Mouse (Mus musculus) induced T-regulatory cell, adult 2 months (primary cell): ENCODE results near the gene Slc44a4.
"Not testable (repeated sequence)": the region's sequence is repeated elsewhere in the genome, so short reads cannot be mapped to it uniquely, and the experiment has no call there.

Experiments used
- DNase-seq: peaks from one replicate; pipeline ENCODE4 v3.0.0-alpha.2; 2012; ENCODE audit warnings: low read depth

Slc44a4 gene

DNA sequence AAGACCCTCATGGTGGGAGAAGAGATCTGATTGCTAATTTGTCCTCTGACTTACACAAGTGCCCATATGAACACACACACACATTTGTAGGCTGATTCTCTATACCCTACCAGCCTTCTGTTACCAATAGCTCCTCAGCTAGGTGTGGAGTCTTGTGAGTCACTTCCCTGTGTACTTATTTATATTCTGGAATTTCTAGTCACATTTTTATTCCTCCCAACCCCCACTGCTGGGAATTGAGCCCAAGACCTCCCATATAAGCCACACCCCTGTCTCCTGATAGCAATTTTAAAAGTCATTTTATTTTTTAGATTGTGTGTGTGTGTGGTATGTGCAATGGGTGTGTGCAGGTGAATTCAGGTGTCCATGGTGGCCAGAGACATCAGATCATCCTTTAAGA, 30.1 kb downstream of the Slc44a4 start:
- no peak for DNase-seq

DNA sequence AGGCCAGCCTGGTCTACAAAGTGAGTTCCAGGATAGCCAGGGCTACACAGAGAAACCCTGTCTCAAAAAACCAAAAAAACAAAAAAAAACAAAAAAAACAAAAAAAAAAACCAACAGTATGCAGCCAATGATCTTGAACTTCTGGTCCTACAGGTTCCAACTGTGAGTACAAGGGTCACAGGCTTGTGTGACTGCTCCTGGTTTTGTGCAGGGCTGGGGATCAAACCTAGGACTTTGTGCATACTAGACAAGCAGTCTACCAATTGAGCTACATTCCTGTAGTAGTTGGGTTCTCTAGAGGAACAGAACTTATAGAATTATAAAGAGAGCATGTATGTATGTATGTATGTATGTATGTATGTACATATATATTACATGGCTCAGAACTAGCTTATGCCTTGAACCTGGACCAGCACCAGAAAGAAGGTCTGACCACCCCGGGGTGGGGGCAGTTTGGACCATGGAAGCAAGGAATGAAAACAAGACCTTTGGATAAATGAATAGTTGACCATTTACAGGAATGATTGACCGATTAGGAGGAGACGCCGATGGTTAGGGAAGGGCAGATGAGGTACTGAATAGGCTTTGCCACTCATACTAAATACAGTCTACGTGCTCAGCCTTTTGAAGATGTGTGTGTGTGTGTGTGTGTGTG, 32.3 kb downstream of the Slc44a4 start:
- no peak for DNase-seq

GRCm38 (mm10) chr17:34947606-34948005, 33.3 kb downstream of the Slc44a4 start:
- peak; percentile 59 for DNase-seq

- DNase-seq, result not testable (repeated sequence)
Observed at GRCm38 (mm10) chr17:34948721-34949552, 34.7 kb downstream of the Slc44a4 start.

DNA sequence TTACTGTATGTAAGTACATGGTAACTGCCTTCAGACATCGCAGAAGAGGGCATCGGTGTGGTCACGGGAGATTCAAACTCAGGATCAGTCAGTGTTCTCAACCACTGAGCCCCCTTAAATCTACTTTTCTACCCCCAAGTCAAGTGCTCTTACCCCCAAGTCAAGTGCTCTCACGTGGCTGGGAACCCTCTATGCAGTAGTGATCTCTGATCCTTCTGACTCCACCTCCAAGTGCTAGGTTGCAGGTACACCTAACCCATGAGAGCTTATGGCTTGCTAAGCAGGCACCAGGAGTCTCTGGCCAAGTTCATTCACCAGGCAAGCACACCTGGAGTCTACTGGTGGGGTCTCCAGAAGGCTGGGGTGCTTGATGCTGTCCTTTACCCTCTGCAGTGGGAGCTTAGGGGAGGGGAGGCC, 35.3 kb downstream of the Slc44a4 start:
- DNase-seq, result no peak

- DNase-seq, result peak; percentile 50
Observed at GRCm38 (mm10) chr17:34950514-34951455, 36.5 kb downstream of the Slc44a4 start.

GRCm38 (mm10) chr17:34951636-34952377, 37.5 kb downstream of the Slc44a4 start:
- no peak for DNase-seq

DNA sequence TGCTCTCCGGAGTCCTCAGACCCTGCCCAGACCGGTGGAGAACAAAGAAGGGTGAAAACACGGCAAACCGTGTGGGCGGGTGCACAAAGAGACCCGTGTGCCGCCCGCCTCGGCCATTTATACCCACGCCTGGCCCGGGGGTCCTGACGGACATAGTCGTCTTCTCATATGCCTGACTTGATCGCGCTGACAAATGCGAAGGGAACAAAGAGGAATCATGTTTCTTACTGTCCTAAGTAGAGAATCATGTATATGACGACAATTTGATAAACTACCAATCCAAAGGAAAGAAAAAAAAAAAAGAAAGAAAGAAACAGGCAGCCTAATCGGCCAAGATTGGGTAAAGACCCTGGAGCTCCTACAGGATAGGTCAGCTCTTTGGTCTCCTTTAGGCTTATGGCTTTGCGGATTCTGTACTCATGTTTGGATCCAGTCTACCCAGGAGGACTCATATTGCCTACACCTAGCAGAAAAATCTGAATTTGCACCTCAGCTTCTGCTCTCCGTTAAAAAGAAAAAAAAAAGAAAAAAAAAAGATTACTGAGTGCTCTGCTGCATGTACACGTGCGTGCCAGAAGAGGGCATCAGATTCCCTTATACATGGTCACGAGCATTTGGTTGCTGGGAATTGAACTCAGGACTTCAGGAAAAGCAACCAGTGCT, 38.2 kb downstream of the Slc44a4 start:
- DNase-seq, result peak; percentile 91

DNA sequence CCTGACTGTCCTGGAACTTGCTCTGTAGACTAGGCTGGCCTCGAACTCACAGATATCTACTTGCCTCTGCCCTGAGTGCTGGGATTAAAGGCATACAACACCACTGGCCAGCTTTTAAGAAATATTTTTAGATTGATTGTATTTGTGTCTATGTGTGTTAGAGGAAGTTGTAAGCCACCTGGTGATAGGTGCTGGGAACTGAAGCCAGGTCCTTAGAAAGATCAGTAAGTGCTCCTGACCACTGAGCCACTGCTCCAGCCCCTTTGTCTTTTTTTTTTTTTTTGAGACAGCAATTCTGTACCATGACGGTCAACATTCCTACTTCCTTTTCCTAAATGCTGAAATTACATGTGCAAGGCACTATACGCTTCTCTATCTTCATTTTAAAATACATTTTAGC, 39.0 kb downstream of the Slc44a4 start:
- no peak for DNase-seq

GRCm38 (mm10) chr17:34953904-34954303, 39.6 kb downstream of the Slc44a4 start:
- no peak for DNase-seq

DNA sequence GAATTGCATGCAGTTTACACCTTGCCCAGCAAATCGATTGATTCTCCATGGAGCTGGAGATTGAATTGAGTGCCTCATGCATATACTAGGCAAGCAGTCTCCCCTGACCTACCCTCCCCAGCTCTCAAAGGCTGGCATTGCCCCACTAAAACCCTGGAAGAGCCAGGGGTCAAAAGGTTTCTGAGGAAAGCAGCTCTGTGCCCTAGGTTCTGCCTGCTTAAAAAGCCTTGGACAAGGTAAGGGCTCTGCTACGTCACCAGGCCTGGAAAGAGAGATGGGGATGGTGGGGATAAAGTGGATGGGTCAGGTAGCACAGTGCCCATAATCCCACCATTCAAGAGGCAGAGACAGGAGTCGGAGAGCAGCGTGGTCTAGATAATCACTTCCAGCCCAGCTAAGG, 40.6 kb downstream of the Slc44a4 start:
- DNase-seq, result no peak

DNA sequence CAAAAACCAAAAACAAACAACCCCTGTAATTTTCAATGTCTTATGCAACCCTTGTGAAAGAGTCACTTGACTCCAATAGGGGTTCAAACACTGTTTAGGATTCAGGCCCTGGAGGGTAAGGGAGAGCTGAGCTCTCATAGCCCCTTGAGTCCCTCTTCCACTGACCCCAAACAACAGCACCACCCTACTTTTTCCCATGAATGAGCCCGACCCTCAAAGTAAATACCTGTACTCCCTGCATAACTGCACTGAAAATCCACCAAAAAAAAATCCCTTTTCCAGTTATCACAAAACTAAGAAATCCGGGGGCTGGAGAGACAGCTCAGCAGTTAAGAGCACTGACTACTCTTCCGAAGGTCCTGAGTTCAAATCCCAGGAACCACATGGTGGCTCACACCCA, 41.6 kb downstream of the Slc44a4 start:
- no peak for DNase-seq

DNA sequence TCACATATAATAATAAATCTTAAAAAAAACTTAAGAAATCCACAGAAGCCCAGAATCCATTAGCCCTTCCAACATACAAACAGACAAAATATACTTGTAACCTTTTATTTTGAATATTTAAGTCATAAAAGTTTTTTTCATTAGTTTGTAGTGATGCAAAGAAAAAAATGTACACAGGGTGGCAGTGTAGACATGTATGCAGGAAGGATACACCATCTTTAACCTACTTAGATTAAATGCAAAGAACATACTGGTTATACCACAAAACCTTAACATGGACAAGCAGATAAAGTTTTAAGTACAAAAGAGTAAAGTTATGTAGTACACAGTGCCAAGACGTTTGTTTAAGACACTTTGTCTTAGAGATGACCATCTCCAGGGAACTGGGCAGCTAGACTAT, 42.1 kb downstream of the Slc44a4 start:
- DNase-seq, result peak; percentile 74

DNA sequence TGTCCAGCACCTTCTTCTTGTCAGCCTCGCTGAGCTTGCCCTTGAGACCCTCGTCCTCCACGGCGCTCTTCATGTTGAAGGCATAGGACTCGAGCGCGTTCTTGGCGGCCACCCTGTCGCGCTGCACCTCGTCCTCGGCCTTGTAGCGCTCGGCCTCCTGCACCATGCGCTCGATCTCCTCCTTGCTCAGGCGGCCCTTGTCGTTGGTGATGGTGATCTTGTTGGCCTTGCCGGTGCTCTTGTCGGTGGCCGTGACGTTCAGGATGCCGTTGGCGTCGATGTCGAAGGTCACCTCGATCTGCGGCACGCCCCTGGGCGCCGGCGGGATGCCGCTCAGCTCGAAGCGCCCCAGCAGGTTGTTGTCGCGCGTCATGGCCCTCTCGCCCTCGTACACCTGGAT, 43.0 kb downstream of the Slc44a4 start:
- not testable (repeated sequence) for DNase-seq

- DNase-seq, result not testable (repeated sequence)
Observed at GRCm38 (mm10) chr17:34957966-34958365, 43.7 kb downstream of the Slc44a4 start.

GRCm38 (mm10) chr17:34958734-34959129, 44.5 kb downstream of the Slc44a4 start:
- not testable (repeated sequence) for DNase-seq

DNA sequence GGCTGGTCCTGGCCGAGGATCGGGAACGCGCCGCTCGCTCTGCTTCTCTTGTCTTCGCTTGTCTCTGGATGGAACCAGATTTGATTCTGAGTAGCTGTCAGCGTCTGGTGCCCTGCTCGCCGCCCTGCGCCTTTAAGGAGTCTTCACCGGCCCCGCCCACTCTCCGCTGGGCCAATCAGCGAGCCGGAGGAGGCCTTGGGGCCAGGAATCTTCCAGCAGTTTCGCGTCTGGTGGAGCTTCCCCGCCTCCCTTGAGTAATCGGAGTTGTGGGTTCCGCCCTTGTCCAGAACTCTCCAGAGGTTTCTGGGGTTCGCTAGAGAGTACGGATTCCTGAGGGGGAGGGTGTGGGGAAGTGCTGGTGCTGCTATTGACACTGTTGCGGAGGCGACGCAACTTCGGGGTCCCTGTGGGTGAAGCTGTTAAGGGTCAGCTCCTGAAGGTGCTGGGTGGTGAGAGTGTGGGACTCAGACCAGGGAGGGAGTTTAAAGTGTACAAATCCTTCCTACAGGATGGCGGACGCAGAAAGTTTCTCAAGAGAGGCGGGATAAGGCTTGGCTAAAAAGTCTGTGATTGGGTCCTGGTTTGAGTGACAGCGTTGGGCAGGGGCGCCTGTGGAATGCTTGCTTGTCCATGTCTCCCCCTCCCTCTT, 45.0 kb downstream of the Slc44a4 start, which contains the start of gene Hspa1b:
Hspa1b (minus strand) TSS at position 109 of the 649 bp plus-strand sequence.
- peak; percentile 79 for DNase-seq

DNA sequence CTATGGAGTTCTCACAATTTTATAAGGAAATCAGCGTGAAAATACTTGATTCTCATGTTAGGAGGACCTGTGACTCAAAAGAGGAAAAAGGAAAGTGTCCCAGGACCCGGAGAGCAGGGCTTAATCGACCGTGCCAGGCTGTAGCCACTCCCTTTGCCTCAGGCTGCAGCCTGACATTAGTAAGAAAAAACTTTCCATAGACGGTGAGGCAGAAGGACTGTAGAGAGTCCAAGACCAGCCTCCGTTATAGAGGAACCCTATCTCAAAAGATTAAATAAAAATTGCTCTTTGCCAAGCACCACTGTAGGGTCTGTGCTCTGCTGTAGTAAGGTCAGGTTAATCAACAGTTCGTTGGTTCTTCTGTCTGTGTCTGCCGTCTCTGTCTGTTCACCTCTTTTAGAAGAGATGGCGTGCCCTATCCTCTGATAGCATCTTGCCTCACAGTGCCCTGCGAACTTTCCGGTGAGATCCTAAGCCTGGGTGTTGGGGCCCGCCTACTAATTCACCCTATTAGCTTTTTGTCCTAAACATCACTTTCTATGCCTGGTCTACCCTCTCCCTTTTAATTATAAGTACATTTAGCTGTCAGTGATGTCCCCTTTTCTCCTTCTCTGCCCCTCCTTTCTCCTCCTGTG, 45.7 kb downstream of the Slc44a4 start:
- DNase-seq, result peak; percentile 65

DNA sequence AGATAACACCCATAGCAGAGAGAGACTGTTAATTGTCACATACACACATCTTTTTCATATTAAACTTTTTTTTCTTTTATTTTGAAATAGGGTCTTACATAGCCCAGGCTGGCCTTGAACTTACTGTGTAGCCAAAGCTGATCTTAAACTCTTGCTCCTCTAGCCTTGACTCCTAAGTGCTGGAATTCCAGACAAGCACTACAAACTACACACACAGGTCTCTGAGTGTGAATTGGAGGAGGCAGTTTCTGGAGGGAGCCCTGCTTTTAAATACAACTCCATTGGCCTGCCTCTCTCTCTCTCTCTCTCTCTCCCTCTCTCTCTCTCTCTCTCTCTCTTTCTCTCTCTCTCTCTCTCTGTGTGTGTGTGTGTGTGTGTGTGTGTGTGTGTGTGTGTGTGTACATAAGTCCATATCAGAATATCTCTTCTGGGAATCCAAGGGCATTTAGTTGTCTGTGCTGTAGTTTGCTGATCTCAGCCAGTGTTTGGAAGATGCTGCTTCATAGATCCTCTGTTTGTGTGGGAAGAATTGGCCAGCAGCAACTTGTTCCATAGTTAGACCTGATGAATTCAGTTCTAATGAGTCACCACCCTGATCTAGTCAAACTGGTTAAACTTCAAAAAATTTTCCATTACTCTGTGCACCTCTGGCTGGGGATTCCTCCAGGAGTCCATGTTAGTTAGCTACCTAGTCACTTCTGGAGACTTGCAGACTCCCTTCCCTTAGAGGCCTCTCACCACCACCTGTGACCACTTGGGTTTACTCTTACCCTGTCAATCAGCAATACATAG, 46.6 kb downstream of the Slc44a4 start:
- DNase-seq, result peak; percentile 38
